Mouse (Mus musculus): ENCODE results near the gene Insm1. TPM values are rescaled to one million over a fixed set of nuclear protein-coding genes. Genes with fewer than 3 reads are reported as not detected.

Insm1 gene
- polyA plus RNA-seq, 1 experiment, result not detected

DNA sequence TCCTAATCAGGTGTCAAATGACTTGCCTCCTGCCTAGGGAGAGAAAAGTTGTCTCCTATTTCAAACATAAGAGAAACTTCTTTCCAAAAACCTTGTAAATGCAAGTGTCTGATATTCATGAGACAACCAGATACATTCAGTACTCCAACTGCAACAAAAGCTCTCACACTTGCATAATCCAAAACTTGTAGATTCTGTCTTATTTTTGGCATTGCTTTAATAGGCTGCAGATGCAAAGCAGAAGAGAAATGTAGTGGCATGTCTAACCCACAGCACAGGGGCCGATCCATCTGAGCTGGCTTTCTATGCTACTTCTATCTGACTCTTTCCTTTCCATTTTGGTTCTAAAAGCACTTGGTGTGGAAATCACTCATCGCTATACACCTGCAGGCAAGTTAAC, 9.8 kb downstream of the Insm1 start:
- Histone ChIP-seq H3K36me3 (ENCODE audit: control insufficient read depth, insufficient read depth) (no peaks in the 10 kb centered on the region), H3K27me3 (ENCODE audit: control insufficient read depth, insufficient read depth, insufficient read length) (no peaks in the 10 kb centered on the region), H3ac (ENCODE audit: control insufficient read depth, insufficient read length) (no peak overlapping the region), H3K4me2 (ENCODE audit: low read depth) (no peak overlapping the region), H3K79me2 (ENCODE audit: control insufficient read depth, insufficient read depth) (no peaks in the 10 kb centered on the region), H3K4me3 (no peak overlapping the region)
- TF ChIP-seq E2F4 (IDR thresholded peaks at IDR 0.05; ENCODE audit: insufficient read depth) (no peak), SRF (IDR thresholded peaks at IDR 0.05; ENCODE audit: control insufficient read depth, insufficient read length, low read depth) (no peak), POLR2AphosphoS2 (IDR thresholded peaks at IDR 0.05; ENCODE audit: insufficient read length, low read depth) (no peak), TCF3 (IDR thresholded peaks at IDR 0.05; ENCODE audit: insufficient read length, low read depth) (no peak), POLR2A (IDR thresholded peaks at IDR 0.05; ENCODE audit: insufficient read length, low read depth) (no peak)

DNA sequence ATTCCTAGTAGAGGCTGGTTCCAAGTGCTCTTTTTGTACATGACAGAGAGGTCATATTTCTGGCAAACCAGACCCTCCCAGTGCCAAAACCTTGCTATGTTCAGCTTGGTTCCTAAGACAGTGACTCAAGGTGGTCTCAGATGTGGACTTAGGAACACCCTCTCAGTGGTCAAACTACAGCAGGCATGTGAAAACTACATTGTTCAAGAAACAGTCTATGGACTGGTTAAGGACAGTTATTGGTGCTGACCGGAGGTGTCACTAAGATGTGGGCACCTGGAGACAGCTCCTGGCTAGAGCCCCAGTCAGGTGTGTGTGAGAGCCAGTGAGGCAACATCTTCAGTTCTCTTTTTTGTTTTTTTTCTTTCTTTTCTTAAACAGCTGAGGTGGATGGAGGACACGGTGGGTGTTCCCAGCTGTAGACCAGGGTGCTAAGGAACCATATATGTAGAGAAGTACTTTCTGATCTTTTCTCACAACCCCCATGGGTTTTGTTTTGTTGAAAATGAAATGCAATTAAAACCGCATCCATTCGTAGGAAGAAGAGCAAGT, 17.6 kb downstream of the Insm1 start:
- Histone ChIP-seq H3ac (ENCODE audit: control insufficient read depth, insufficient read length) (no peak overlapping the region), H3K4me3 (no peak overlapping the region), H3K27me3 (ENCODE audit: control insufficient read depth, insufficient read depth, insufficient read length) (no peaks in the 10 kb centered on the region), H3K4me2 (ENCODE audit: low read depth) (no peak overlapping the region), H3K79me2 (ENCODE audit: control insufficient read depth, insufficient read depth) (no peaks in the 10 kb centered on the region), H3K36me3 (ENCODE audit: control insufficient read depth, insufficient read depth) (no peaks in the 10 kb centered on the region)
- TF ChIP-seq E2F4 (IDR thresholded peaks at IDR 0.05; ENCODE audit: insufficient read depth) (no peak), USF1 (IDR thresholded peaks at IDR 0.05; ENCODE audit: low read depth) (no peak), MAX (IDR thresholded peaks at IDR 0.05; ENCODE audit: low read depth) (no peak), SRF (IDR thresholded peaks at IDR 0.05; ENCODE audit: control insufficient read depth, insufficient read length, low read depth) (no peak), MYOD1 (IDR thresholded peaks at IDR 0.05; ENCODE audit: control insufficient read depth in 1 of 3, insufficient read length in 2 of 3, low read depth in 2 of 3) (no peak), POLR2AphosphoS2 (IDR thresholded peaks at IDR 0.05; ENCODE audit: insufficient read length, low read depth) (no peak)

DNA sequence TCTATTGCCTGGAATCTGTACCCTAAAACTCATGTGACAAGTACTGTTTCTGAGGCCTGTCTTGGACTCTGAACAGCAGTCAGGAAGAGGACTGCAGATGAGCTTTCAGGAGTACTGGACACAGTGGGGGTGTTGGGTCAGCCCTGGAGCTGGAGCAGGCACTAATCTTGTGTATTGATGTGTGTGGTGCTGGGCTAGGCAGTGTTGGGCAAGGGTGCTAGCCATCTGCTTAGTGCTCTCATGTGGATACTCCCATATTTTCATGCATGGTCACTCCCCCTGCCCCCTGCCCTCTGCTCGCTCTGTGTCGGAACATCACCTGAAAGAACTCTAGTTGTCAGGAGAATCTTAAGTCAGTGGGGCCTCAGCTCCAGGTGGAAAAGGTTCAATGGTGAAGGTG, 22.3 kb downstream of the Insm1 start:
- Histone ChIP-seq H3K4me3 (no peak overlapping the region), H3ac (ENCODE audit: control insufficient read depth, insufficient read length) (no peak overlapping the region)
- TF ChIP-seq TCF12 (IDR thresholded peaks at IDR 0.05; ENCODE audit: insufficient read depth, poor library complexity, severe bottlenecking) (no peak), CEBPB (IDR thresholded peaks at IDR 0.05; ENCODE audit: insufficient read depth, poor library complexity, severe bottlenecking) (no peak), MAX (IDR thresholded peaks at IDR 0.05; ENCODE audit: low read depth) (no peak), SRF (IDR thresholded peaks at IDR 0.05; ENCODE audit: control insufficient read depth, insufficient read length, low read depth) (no peak), TCF3 (IDR thresholded peaks at IDR 0.05; ENCODE audit: insufficient read length, low read depth) (no peak), POLR2AphosphoS2 (IDR thresholded peaks at IDR 0.05; ENCODE audit: insufficient read length, low read depth) (no peak), POLR2A (IDR thresholded peaks at IDR 0.05; ENCODE audit: insufficient read length, low read depth) (no peak), USF1 (IDR thresholded peaks at IDR 0.05; ENCODE audit: low read depth) (no peak), MYOG (IDR thresholded peaks at IDR 0.05; ENCODE audit: control insufficient read depth in 1 of 3, insufficient read depth in 1 of 3, insufficient read length in 2 of 3, low read depth in 2 of 3) (no peak), REST (IDR thresholded peaks at IDR 0.05; ENCODE audit: insufficient read depth, insufficient read length) (no peak), E2F4 (IDR thresholded peaks at IDR 0.05; ENCODE audit: insufficient read depth) (no peak), MYOD1 (IDR thresholded peaks at IDR 0.05; ENCODE audit: control insufficient read depth in 1 of 3, insufficient read length in 2 of 3, low read depth in 2 of 3) (no peak)

DNA sequence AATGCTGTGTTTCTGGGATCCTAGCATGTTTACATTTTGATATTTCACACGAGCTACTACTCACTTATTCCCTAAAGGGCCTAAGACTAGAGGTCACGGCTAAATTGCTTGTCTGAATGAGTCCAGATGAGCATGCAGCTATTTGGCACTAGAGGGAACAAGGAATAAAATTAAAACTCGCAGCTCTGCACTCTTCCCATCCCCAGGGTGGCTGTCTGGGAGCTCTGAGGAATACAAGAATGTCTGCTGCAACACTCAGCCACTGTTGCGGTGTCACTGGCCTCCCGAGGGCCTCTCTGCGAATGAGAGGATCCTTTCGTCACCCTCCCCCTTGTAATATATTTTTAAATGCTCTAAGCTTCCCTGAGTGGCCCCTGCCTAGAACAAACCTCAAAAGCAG, 23.7 kb downstream of the Insm1 start:
- Histone ChIP-seq H3K79me2 (ENCODE audit: control insufficient read depth, insufficient read depth) (no peaks in the 10 kb centered on the region), H3K27me3 (ENCODE audit: control insufficient read depth, insufficient read depth, insufficient read length) (no peaks in the 10 kb centered on the region), H3K36me3 (ENCODE audit: control insufficient read depth, insufficient read depth) (no peaks in the 10 kb centered on the region), H3ac (ENCODE audit: control insufficient read depth, insufficient read length) (no peak overlapping the region), H3K4me3 (no peak overlapping the region), H3K4me2 (ENCODE audit: low read depth) (no peak overlapping the region)
- TF ChIP-seq POLR2AphosphoS2 (IDR thresholded peaks at IDR 0.05; ENCODE audit: insufficient read length, low read depth), result no peak
- TF ChIP-seq MAX (IDR thresholded peaks at IDR 0.05; ENCODE audit: low read depth), result no peak
- TF ChIP-seq E2F4 (IDR thresholded peaks at IDR 0.05; ENCODE audit: insufficient read depth), result no peak
- no peak for TF ChIP-seq MYOD1 (IDR thresholded peaks at IDR 0.05; ENCODE audit: control insufficient read depth in 1 of 3, insufficient read length in 2 of 3, low read depth in 2 of 3)
- TF ChIP-seq SRF (IDR thresholded peaks at IDR 0.05; ENCODE audit: control insufficient read depth, insufficient read length, low read depth), result no peak

More for the DNA sequence above, 22.3 kb downstream of the Insm1 start:
- H3K36me3 ChIP-seq (ENCODE audit: control insufficient read depth, insufficient read depth), result no peaks in the 10 kb centered on the region
- H3K27me3 ChIP-seq (ENCODE audit: control insufficient read depth, insufficient read depth, insufficient read length), result no peaks in the 10 kb centered on the region
- no peaks in the 10 kb centered on the region for H3K79me2 ChIP-seq (ENCODE audit: control insufficient read depth, insufficient read depth)
- H3K4me2 ChIP-seq (ENCODE audit: low read depth), result no peak overlapping the region

DNA sequence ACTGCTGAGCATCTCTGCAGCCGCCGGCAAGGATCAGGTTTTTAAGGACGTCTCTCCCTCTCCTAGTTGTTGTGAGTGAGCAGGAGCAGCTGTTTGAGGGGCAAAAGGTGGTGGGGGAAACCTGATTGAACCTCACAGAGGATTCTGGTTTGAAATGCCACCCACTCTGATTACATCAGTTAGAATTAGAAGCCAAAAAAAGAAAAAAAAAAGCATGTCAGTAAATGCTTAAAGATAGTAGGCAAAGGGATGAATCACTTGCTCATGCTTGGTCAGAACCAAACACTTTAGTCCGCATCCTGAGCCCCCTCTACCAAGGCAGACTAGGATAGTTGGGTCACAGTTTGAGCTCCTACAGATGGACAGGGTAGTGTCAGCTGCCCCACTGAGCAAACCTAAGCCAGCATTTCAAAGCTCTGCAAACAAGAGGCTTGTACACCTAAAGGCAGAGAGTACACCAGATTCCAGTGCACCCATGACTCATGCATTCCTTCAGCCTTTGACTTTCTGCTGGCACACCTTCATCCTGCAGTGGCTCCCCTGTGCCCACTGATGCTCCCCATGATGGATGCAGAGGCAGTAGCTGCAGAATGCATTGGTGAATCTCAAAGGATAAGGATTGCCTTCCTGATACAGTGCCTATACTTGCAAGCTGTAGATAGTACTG, 24.8 kb downstream of the Insm1 start:
- TF ChIP-seq MAX (IDR thresholded peaks at IDR 0.05; ENCODE audit: low read depth), result no peak
- TF ChIP-seq E2F4 (IDR thresholded peaks at IDR 0.05; ENCODE audit: insufficient read depth), result no peak
- no peak for TF ChIP-seq REST (IDR thresholded peaks at IDR 0.05; ENCODE audit: insufficient read depth, insufficient read length)
- TF ChIP-seq SRF (IDR thresholded peaks at IDR 0.05; ENCODE audit: control insufficient read depth, insufficient read length, low read depth), result no peak
- no peak for TF ChIP-seq MYOG (IDR thresholded peaks at IDR 0.05; ENCODE audit: control insufficient read depth in 1 of 3, insufficient read depth in 1 of 3, insufficient read length in 2 of 3, low read depth in 2 of 3)
- no peak for TF ChIP-seq CEBPB (IDR thresholded peaks at IDR 0.05; ENCODE audit: insufficient read depth, poor library complexity, severe bottlenecking)
- no peak for TF ChIP-seq USF1 (IDR thresholded peaks at IDR 0.05; ENCODE audit: low read depth)
- Histone ChIP-seq H3K79me2 (ENCODE audit: control insufficient read depth, insufficient read depth) (no peaks in the 10 kb centered on the region), H3K4me3 (no peak overlapping the region), H3ac (ENCODE audit: control insufficient read depth, insufficient read length) (no peak overlapping the region), H3K36me3 (ENCODE audit: control insufficient read depth, insufficient read depth) (no peaks in the 10 kb centered on the region), H3K4me2 (ENCODE audit: low read depth) (no peak overlapping the region), H3K27me3 (ENCODE audit: control insufficient read depth, insufficient read depth, insufficient read length) (no peaks in the 10 kb centered on the region)

All from myocyte (in vitro differentiated cells).